Mouse (Mus musculus) Patski (cell line): Measurements from ENCODE around the gene Col28a1. TPM values are rescaled to one million over a fixed set of nuclear protein-coding genes. Genes with fewer than 3 reads are reported as not detected.

ENCODE experiments used
- ATAC-seq: fragments of 100-300 bp; one replicate; pipeline ENCODE4 v1.8.0; 2021
- CTCF ChIA-PET: fragments of 350-600 bp; sonication (Branson Sonifier 250); formaldehyde crosslinking; loops from one replicate; lab custom pipeline; 2022; ENCODE audit warnings: inconsistent platforms; lab: Charles Lee
- POLR2A ChIA-PET: fragments of 350-600 bp; sonication (Branson Sonifier 250); formaldehyde crosslinking; loops from one replicate; lab custom pipeline; 2022; ENCODE audit warnings: antibody characterized with exemption, inconsistent platforms; lab: Charles Lee
- DNase-seq: peaks from one replicate; pipeline ENCODE4 v3.0.0-alpha.2; 2011; ENCODE audit warnings: low read depth, low spot score
- H3K27me3 ChIP-seq: fragments of 371-371 bp; one replicate; pipeline ENCODE4 v1.5.1; 2021
- CTCF ChIP-seq: fragments of 100-300 bp; IDR thresholded peaks from one replicate; pipeline ENCODE4 v1.5.1; 2021
- in situ Hi-C: fragments of 300-500 bp; cut with MboI; formaldehyde crosslinking; loops from 3 replicates; pipeline ENCODE4 v1.11.1; 2018; ENCODE audit warnings: low pct_unique_long_range_greater_than_20kb, mixed read lengths
- polyA plus RNA-seq: library from polyadenylated mRNA; unstranded; gene quantifications from one replicate; pipeline ENCODE4 v1.2.3, GENCODE M21; 2021

Col28a1 gene
- polyA plus RNA-seq, 1 experiment from 2014 or later = not detected

GRCm38 (mm10) chr6:8119116-8119515 is 73.3 kb downstream of the Col28a1 start:
- peaks cover 13% of the 10 kb centered on the region for H3K27me3 ChIP-seq
- no peak for DNase-seq
- TF ChIP-seq CTCF = no peak
- ChIA-PET POLR2A (no interaction called here), CTCF (no interaction called here)
- in situ Hi-C loops = no loop called here
- ATAC-seq = no peak

GRCm38 (mm10) chr6:8118577-8118976 is 73.8 kb downstream of the Col28a1 start:
- H3K27me3 ChIP-seq = peaks cover 13% of the 10 kb centered on the region
- DNase-seq (no peak), ATAC-seq (no peak)
- TF ChIP-seq CTCF = no peak
- ChIA-PET POLR2A (no interaction called here), CTCF (interaction anchor here (0.9 kb wide), 1 partner anchor 36 kb away, joined by 3 read pairs; no protein-coding TSS in a partner anchor)
- in situ Hi-C loops = no loop called here

GRCm38 (mm10) chr6:8105870-8106706 is 86.3 kb downstream of the Col28a1 start:
- DNase-seq = no peak
- ATAC-seq = no peak
- in situ Hi-C loops = no loop called here
- POLR2A ChIA-PET = no interaction called here
- no peaks in the 10 kb centered on the region for H3K27me3 ChIP-seq
- CTCF ChIA-PET = interaction anchor here (1.3 kb wide), 1 partner anchor 11 kb away, joined by 4 read pairs; no protein-coding TSS in a partner anchor
- TF ChIP-seq CTCF = no peak

- ChIA-PET CTCF (no interaction called here), POLR2A (no interaction called here)
- ATAC-seq = no peak
- no peak for TF ChIP-seq CTCF
- in situ Hi-C loops = no loop called here
- no peak for DNase-seq
- no peaks in the 10 kb centered on the region for H3K27me3 ChIP-seq
Measured at GRCm38 (mm10) chr6:8101224-8101623, 91.2 kb downstream of the Col28a1 start.

GRCm38 (mm10) chr6:8095856-8096255 is 96.6 kb downstream of the Col28a1 start:
- DNase-seq (no peak), ATAC-seq (peak; percentile 82)
- ChIA-PET POLR2A (no interaction called here), CTCF (no interaction called here)
- in situ Hi-C loops = no loop called here
- no peak for TF ChIP-seq CTCF
- peaks cover 3% of the 10 kb centered on the region for H3K27me3 ChIP-seq

GRCm38 (mm10) chr6:8094160-8094953 is 98.1 kb downstream of the Col28a1 start:
- in situ Hi-C loops = no loop called here
- CTCF ChIA-PET = interaction anchor here (1.1 to 1.8 kb wide), 2 partner anchors 12 to 363 kb away, joined by 4 read pairs; no protein-coding TSS in a partner anchor
- no peak for ATAC-seq
- DNase-seq = no peak
- POLR2A ChIA-PET = no interaction called here
- peaks cover 3% of the 10 kb centered on the region for H3K27me3 ChIP-seq
- TF ChIP-seq CTCF = no peak

- ChIA-PET POLR2A (no interaction called here), CTCF (interaction anchor here (1.1 kb wide), 1 partner anchor 363 kb away, joined by 4 read pairs; no protein-coding TSS in a partner anchor)
- DNase-seq (no peak), ATAC-seq (no peak)
- no peak for TF ChIP-seq CTCF
- H3K27me3 ChIP-seq = peaks cover 5% of the 10 kb centered on the region
- in situ Hi-C loops = no loop called here
Measured at GRCm38 (mm10) chr6:8093556-8093955, 98.9 kb downstream of the Col28a1 start.

GRCm38 (mm10) chr6:8086847-8087246 is 105.6 kb downstream of the Col28a1 start:
- H3K27me3 ChIP-seq = peaks cover 5% of the 10 kb centered on the region
- ChIA-PET POLR2A (interaction anchor here (0.7 kb wide), 1 partner anchor 182 kb away, joined by 3 read pairs; no protein-coding TSS in a partner anchor), CTCF (interaction anchor here (0.9 to 2.1 kb wide), 6 partner anchors 20 to 378 kb away, joined by 3 to 16 read pairs (median 5); no protein-coding TSS in a partner anchor)
- ATAC-seq (peak; percentile 60), DNase-seq (no peak)
- TF ChIP-seq CTCF = peak; percentile 77
- in situ Hi-C loops = loop anchor here (10.0 kb wide), 1 partner anchor 352 kb away; no protein-coding TSS in a partner anchor

GRCm38 (mm10) chr6:8084806-8085205 is 107.6 kb downstream of the Col28a1 start:
- in situ Hi-C loops = loop anchor here (10.0 kb wide), 1 partner anchor 350 kb away; no protein-coding TSS in a partner anchor
- CTCF ChIA-PET = interaction anchor here (0.8 to 1.1 kb wide), 2 partner anchors 14 to 282 kb away, joined by 3 read pairs; no protein-coding TSS in a partner anchor

GRCm38 (mm10) chr6:8083196-8083595 is 109.2 kb downstream of the Col28a1 start:
- TF ChIP-seq CTCF = no peak
- H3K27me3 ChIP-seq = peaks cover under 1% of the 10 kb centered on the region
- ATAC-seq (no peak), DNase-seq (no peak)
- ChIA-PET CTCF (no interaction called here), POLR2A (no interaction called here)
- in situ Hi-C loops = loop anchor here (10.0 kb wide), 1 partner anchor 348 kb away; no protein-coding TSS in a partner anchor

More at GRCm38 (mm10) chr6:8084806-8085205, 107.6 kb downstream of the Col28a1 start:
- POLR2A ChIA-PET = no interaction called here
- TF ChIP-seq CTCF = no peak
- ATAC-seq = no peak
- DNase-seq = no peak
- peaks cover 5% of the 10 kb centered on the region for H3K27me3 ChIP-seq
